Mouse (Mus musculus): ENCODE measurements at regions not wholly inside any gene's neighbourhood (a gene's known extent, or its start where the extent isn't known, plus 50 kb on each side); places are given as distances from the start of the nearest gene placed in this dataset.

DNA sequence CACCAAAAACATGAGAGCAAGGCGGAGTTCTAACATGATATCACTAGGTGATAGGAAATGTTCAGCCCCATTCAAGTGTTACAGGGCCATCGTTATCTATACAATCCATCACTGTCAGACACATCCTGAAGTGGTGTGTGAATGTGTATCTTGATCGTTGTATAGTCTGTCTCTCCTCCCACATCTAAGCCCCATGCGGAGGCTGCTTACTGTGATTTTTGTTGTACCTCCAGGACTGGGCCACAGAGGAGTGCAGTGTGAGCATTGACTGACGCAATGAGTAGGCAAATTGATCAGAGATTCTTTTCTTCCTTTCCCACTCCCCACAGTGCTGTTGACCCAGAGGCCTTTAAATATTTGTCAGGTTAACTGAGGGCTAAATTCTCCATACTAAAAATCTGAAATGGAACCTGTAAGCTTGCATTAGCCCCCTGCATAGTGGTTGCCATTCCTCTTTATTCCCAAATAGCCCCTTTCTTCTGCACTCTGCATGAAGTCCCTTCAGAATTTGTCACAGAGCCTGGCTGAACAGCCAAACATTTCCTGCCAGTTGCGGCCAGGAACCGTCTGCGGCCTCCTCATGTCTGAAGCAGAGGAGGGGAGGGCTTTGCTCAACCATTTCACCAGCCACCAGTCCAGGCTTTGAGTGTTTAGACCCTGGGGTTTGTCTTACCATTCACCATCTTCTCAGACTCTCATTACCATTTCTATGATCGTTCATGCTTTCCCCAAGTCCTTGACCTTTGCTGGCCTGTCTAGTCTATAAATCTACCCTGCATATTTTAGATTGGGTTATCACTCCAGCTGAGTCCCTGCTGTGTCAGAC lies 119.3 kb downstream of the Ttc8 start:
- DNase-seq (ENCODE audit: low read depth) = no peak

DNA sequence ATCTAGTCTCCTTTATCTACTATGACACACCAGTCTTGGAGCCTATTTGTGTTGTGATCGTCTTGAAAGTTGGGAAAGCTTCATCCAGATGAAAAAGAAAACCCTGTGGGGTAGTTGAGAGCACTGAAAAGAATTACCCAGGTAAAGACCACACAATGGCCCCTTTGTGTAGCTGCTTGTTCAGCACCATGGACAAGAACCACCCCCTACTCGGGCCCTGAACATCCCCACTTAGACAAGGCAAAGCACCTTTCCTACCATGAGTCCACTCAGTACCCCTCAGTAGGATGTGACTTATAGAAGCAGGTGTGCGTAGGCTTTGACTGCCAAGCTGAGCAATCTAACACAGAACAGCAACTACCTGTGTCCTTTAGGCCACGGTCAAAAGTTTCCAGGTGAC lies 121.2 kb downstream of the Ttc8 start:
- DNase-seq (ENCODE audit: low read depth) = no peak

DNA sequence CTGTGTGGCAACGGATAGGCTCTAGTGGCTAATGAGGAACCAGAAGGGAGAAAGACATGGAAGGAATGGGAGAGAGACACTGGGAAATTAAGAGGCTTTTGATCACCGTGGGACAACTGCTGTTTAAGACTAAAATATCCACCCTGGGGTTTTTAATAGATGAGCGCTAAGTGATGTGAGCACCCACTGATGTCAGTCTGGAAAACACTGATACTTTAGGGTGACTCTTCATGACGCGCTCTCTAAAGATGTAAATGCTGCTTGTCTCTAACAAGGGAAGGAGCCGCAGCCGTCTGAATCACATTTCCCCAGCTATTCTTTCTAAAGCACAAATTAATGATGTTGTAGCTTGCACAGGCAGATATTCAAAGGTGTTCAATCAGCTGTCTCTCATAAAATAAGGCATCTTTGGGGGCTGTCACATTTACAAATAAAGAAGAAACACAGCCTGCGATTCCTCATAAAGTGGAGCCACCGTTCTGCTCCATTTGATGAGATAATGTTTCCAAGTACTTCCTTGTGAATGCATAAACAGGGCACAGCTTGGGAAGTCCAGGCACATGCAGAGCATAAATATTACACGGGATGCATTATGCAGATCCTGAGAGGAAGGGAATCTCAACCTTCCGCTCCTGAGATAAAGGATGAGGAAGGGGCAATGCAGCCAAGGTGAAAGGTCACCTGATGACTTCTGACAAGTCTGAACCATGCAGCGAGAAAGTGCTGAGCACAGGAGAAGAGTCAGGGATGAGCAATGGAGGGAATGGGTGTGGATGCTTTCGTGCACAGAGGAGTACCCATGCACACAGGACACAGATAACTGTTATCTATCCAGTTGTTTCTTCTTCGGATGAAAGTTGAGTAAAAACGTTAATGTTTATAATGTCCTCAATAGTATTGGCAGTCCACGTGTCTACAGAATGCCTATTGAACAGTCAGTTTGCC lies 122.8 kb downstream of the Ttc8 start:
- DNase-seq (ENCODE audit: low read depth) = no peak

DNA sequence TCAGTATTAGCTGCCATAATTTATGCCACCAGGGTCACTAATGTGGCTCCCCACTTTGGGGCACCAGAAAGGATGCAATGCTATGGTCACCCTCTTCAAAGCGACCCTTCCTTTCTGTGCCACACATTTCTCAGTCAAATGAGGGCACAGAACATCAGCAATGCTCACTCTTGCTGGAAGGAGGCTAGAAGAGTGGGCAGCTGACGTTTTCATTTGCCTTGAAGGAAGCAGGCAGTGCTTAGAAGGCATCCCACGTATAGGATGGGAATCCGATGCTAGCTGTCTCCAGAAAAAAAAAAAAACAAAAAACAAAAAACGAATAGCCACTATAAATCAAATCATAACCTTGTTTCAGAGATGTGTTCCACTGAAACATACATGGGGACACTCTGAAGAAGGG lies 124.1 kb downstream of the Ttc8 start:
- no peak for DNase-seq (ENCODE audit: low read depth)

DNA sequence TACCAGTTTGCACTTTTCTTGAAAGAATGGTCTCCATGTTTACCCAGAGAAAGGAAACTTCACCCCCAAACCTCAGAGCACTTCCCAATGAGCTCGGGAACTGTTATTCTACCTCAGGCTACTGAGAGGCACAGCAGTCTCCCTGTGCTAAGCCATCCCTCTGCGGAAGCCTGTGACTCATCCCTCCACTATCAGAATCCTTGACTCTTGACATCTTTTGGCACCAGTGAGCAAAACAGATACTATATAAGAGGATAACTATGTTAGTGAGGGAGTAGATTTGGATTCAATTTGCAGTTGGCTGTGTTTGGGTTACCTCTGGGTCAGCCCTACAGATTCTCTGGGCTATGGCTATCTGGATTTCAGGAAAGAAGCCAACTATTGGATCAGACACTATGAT lies 130.1 kb downstream of the Ttc8 start:
- DNase-seq (ENCODE audit: low read depth) = no peak

DNA sequence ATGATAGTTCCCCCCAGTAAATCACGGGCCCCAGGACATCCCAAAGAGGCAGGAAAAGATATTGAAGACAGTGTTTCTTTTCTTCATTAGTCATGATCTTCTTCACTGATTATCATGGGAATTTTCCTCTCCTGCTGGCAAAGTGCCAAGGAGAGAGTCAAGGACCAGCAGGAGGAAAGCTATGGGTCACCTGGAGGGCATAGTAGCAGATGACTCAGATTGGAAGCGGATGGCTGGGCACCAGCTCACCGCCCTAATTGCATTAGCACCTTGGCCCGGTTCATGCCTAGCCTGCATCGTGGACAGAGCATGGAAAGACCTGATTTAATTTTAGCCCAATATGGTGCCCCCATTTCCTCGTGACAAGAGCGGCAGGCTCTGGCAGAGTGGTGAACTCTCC lies 132.2 kb downstream of the Ttc8 start:
- no peak for DNase-seq (ENCODE audit: low read depth)

DNA sequence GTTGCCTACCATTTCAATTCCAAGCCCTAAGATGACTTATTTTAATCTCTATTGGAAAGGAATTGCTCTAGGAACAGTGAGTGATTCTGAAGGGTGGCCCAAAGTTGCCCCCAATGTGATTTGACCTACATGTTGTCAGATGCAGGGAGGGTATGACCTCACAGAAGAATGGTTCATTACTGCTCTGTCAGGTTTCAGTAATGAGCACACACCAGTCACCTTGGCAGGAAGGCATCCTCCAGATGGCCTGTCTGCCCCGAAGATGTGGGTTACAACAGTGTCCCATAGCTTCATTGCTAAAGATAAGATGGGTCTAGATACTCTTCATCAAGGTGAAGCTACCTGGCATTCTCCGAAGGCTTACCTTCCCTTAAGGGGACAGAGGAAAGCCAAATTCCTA lies 137.1 kb downstream of the Ttc8 start:
- DNase-seq (ENCODE audit: low read depth) = no peak

DNA sequence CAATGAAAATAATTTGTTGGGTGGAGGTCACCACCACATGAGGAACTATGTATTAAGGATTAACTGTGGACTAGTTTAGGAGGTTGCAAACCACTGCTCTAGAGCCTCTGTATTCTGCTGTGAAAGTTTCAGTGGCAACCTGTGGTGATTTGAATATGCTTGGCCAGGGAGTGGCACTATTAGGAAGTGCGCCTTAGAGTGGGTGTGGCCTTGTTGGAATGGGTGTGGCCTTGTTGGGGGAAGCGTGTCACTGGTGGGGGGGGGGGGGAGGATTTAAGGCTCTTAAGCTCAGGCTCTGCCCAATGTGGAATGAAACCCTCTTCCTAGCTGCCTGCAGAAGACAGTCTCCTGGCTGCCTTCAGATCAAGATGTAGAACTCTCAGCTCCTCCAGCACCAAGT lies 138.5 kb downstream of the Ttc8 start:
- DNase-seq (ENCODE audit: low read depth) = no peak

DNA sequence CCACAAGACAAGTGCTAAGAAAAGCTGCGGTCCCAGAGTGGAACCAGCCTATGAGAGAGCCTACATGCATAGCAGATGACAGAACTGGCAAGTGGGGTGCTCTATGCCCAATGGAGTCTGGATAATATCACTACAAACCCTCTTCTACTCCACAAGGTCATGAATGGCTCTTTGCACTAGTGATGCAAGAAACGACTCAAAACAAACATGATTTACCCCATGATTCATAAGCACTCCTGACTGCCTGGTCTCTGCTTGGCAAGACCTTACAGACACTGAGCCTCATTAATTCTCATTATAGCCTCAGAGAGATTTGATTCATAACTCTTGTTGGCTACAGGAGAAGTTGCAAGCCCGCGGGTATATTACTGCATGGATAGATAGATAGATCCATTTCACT lies 139.1 kb downstream of the Ttc8 start:
- peak; percentile 13 for DNase-seq (ENCODE audit: low read depth)

DNA sequence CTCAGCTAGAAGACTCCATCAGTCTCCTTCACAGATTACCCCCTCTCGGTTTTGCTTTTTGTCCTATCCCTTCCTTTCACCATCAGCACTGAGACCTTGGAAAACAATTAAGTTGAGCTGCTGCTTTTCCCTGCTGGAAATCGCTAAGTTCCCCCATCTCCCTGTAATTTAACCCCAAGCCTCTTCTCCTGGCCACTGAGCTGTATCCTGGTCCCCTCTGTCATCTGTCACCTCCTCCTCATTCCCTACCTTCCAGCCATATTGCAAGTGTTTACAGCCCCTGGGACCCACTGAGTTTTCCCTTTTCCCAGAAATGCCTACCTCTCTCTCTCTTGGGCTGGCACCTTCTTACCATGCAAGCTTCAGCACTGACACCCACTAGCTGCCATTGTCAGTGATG lies 140.3 kb downstream of the Ttc8 start:
- DNase-seq (ENCODE audit: low read depth) = no peak

DNA sequence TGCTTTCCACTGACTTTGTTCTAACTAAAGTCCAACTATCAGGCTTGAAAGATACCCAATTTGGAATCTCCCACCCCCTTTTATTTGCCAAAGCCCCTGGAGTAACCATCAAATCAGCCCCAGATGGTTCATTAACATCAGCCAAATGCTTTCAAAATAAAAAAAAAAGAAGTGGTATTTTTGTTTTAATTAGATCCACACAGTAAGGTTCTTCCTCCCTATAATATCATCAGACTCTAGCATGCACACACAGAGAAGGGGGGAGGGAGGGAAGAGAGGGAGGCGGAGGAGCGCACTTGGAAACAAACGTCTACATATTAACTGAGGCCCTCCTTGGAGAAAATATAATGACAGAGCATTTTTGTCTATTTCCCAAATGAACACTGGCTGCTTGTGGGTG lies 143.1 kb downstream of the Ttc8 start:
- DNase-seq (ENCODE audit: low read depth) = no peak

DNA sequence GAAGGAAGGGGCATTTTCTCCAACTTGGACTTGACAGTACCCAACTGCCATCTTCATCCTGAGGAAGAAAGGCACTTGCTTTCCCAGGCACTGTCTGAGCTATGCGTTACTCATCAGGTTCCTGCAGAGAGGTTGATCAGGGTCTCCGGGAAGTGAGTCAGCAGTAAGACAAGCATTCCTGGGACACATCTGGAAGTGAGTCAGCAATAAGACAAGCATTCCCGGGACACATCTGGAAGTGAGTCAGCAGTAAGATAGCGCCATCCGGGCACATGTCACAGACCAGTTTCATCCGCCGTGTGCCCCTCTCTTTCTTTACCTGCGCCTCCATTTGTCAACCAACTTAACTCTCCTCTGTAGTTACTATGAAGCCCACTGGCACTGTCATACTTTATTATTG lies 143.5 kb downstream of the Ttc8 start:
- DNase-seq (ENCODE audit: low read depth) = peak; percentile 31

DNA sequence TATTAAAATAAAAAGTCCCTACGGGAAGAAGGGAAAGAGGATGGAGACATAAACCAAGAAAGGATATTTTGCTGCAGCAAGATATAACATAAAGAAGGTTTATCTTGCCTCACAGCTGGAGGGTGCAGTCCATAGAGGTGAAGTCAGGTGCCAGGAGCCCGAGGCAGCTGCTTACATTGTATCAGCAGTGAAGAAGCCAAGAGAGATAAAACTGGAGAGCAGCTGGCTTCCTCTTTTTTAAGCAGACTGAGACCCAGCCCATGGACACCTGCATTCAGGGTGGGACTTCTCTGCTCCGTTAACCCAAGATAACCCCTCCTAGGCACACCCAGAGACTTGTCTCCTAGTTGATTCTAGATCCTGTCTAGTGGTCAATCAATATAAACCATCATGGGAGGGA lies 147.6 kb downstream of the Ttc8 start:
- DNase-seq (ENCODE audit: low read depth) = no peak

DNA sequence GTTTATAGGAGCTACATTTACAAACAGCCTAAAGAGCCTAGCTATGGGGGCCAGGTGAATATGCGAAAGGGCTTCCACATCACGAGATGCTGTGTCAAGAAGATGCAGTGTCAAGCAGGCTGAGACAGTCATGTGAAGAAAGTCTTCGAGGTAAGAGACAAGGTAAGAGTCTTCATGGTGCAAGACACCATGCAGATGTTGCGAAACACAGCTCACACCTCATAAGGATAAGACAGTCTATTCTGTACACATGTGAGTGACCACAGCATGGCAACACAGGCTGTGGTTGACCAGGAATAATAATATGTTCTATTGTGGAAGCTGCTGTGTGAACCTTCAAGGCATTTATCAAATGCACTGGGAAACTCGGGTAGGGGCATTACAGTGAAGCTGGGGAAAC lies 153.4 kb downstream of the Ttc8 start:
- DNase-seq (ENCODE audit: low read depth) = no peak

DNA sequence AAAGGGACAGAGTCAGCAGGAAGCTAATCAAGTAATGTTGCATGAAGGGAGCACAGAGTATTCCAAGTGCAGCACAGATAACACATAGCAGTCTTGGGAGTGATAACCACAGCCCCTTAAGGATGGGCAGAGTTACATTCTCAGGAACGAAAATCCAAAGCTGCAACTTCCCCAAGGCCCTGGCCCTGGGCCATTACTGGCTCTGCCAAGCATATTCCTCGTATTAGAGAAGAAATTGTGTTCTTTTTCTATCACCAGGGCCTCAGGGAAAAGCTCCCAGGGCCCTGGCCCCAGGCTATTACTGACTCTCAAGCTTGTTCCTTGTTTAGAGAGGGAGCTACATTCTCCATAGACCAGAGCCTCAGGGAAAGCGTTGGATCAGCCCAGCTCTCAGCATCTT lies 157.0 kb downstream of the Ttc8 start:
- DNase-seq (ENCODE audit: low read depth) = no peak

DNA sequence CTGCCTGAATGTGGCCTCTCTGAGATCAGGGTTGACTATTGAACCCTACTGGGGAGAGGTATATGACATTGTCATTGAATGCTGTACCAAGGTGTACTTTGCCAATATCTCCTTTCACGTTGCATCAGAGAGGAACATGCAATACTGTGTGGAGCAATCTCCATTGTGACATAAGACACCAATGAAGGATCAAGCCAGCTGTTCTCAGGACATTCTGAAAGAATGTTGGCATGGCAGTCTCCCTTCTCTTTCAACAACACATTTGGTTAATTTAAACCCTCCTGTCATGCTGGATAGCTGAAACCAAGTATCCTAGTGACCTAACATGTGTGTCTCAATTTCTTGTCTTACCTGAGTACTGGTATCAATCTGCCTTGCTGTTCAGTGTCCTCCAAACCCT lies 159.5 kb downstream of the Ttc8 start:
- no peak for DNase-seq (ENCODE audit: low read depth)

DNA sequence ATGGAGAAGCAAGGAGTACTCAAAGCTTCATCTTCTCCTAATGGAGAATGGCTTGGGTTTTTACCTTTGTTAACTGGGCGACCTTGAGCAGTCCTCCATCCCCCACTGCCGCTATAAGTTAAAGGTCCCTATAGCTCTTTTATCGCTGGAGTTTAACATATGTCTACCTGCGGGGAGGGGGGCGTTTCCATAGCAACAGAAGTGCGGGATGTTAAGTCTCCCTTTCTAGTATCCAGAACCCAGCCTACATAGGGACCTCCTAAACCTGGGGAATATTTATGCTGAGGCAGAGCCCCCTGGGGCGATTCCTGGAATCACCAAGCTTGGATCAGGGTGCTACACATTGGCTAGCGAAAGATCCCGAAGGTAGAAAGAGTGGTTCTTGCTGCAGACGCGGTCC lies 163.2 kb downstream of the Ttc8 start:
- DNase-seq (ENCODE audit: low read depth) = no peak

DNA sequence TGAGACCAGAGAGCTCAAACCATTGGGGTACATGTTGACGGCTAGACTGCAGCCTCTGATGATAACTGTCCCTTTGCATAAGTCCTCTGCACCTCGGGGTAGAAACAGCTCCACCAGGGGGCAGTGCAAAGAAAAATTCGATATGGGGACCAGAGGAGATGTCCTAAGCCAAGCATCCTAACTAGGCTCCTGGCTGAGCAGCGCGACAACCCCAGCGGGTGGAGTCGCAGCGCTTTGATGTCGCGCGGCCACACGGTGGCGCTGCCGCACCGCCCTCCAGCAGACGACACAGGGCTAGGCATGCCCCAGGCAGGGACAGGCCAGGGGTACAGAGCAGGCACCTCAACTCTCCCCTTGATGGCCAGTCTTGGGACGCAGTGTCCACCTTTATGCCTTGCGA lies 163.8 kb downstream of the Ttc8 start:
- peak; percentile 53 for DNase-seq (ENCODE audit: low read depth)

DNA sequence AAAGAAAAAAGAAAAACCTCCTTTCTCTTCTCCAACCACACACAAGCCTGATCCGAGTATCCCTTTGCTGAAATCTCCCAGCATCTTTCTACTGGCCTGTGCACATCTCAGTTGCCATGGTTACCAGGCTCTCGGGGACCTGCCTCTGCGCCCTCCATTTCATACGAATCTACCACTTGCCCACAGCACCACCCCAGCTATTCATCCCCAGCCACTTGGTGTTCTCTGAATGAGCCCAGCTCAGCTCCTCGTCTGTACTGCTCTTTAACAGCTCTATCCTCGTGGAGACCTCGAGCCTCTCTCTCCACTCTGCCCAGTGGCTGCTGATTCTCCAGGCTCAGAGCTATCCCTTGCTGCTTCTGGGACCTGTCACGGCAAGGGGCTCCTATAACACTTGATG lies 166.9 kb downstream of the Ttc8 start:
- DNase-seq (ENCODE audit: low read depth) = no peak

DNA sequence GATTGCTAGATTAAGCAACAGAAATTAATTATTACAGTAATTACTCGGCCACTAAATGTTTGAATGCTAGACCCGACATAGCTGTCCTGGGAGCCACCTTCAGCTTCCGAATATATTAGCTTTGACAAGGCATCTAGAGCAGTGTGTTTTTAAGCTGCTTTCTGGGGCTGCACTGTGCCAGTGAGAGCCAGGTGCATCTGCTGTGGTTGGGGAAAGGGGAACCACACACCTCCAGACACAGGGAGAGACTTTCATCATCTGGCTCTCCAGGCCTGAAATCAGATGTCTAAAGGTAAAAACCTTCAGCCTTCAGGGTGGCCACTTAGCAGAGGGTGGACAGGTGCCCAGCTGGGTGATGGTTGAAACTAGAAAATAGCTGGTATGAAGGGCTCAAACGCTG lies 171.4 kb downstream of the Ttc8 start:
- no peak for DNase-seq (ENCODE audit: low read depth)

DNA sequence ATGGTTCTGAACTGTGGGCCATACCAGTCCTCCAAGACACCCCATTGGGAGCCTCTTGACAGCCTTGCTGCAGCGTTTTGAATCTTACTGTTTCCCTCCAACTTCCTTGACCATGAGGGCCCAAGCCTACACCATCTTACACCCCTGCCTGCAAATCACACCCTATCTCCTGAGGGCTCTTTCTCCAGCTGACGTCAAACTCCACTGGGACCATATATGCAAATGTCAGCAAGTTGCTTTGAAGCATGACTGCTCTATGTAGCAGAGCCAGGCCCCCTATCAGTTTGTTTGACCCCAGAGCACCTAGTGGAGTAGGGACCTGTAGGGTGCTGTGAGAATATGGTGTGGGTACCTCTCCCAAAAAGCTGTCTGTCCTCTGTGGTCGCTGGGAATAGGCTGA lies 172.8 kb downstream of the Ttc8 start:
- DNase-seq (ENCODE audit: low read depth) = no peak

DNA sequence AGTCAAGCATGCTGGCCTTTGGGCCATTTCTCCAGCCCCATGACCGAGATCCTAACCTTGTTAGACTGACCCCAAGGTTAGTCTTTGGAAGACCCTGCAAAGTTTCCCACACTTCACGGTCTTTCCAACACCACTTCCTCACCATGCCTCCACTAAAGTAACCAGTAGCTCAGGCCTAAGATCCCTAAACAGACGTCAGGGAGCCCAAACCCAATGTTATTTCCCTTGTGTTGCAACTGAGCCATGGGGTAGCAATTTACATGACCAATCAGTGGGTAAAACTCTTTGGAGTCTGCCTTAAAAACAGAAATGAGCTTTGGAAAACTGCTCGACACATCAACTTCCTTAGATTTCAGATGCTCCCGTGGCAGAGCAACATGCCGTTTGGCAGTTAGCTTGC lies 173.6 kb downstream of the Ttc8 start:
- no peak for DNase-seq (ENCODE audit: low read depth)

DNA sequence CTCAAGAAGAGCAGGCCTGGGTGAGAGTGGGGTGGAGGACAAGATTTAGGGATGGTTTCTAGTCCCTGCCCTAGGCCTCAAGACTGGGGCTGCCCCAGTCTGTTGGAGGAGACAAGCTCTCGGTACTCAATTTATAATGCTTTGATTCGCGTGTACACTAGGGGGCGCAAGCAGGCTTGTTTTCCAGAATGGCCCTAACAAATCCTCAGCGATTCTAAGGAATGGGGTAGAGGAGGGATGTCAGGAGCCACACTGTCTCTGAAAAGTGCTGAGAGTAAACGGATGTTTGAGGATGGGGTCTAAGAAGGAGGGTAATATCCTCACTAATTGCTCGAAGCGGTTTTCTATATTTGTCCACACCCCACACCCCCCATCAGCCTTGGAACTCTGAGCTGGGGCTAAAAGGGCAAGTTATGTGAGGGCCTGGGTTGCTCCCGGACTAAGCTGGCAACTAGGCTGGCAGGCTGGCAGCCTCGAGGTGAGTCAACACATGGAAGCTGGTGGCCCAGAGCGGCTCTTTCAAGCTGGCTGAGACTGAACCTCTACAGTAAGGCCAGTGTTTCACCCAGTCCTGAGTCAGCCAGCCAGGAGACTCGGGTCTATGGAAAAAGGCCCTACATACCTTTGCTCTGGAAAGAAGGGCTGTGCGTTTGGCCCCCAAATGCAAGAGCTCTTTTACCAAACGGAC lies 176.7 kb downstream of the Ttc8 start:
- DNase-seq (ENCODE audit: low read depth) = peak; percentile 89
